Mouse (Mus musculus): ENCODE results near the gene Gm11060.

DNA sequence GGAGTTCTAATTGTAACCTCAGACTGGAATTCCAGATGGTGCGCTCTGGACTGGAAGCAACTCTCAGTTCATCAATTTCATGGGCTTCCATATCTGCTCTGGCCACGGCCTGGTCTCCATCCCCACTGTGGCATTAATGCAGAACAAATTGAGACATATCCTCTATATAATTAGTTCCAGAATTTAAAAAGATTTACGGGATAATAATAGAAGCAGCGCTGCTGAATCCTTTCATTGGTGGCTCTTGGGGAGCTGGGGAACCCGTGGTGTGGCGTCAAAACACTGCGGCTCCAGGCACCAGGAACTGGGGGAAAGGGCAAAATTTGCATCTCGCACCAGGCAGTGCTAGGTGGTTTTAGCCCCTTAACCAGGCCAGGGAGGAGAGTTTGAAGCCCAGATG lies 30.4 kb downstream of the Gm11060 start:
- TF ChIP-seq CTCF (IDR thresholded peaks at IDR 0.05; ENCODE audit: control insufficient read depth, insufficient read depth, insufficient read length) (no peak), MYOG (IDR thresholded peaks at IDR 0.05; ENCODE audit: control insufficient read depth, extremely low read depth, insufficient read length) (no peak), MAX (IDR thresholded peaks at IDR 0.05) (no peak), USF1 (IDR thresholded peaks at IDR 0.05; ENCODE audit: low read depth) (no peak), MYOD1 (IDR thresholded peaks at IDR 0.05; ENCODE audit: control insufficient read depth, insufficient read length, low read depth) (no peak)
